Mouse (Mus musculus) cerebellum, adult 9-10 months (tissue): ENCODE measurements at regions not wholly inside any gene's neighbourhood (a gene's known extent, or its start where the extent isn't known, plus 50 kb on each side); places are given as distances from the start of the nearest gene placed in this dataset.

Experiments used
- DNase-seq: peaks from one replicate; pipeline ENCODE4 v3.0.0; 2022

- no peak for DNase-seq
These were observed 170.7 kb downstream of the Plpp3 start for GRCm38 (mm10) chr4:105327711-105328471.

- peak; percentile 27 for DNase-seq
These were observed 171.6 kb downstream of the Plpp3 start for GRCm38 (mm10) chr4:105328776-105329175.

GRCm38 (mm10) chr4:105332081-105332480 is 174.9 kb downstream of the Plpp3 start:
- DNase-seq, result no peak

DNA sequence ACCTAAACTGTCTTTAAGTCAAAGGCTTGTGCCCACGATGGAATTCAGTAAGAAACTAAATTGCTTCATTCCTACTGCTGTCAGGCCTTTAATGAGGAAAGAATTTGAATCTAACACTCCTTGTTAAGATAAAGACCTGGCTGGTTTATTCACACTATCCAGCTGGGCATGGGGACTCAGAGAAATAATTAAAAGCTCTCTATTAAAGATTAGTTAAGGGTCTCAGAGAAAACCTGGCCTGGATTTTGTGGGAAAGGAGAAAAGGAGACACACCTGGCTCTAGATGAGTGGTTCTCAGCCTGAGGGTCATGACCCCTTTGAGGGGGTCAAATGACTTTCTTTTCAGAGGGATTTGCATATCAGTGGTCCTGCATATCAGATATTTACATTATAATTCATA is 178.7 kb downstream of the Plpp3 start:
- no peak for DNase-seq

DNA sequence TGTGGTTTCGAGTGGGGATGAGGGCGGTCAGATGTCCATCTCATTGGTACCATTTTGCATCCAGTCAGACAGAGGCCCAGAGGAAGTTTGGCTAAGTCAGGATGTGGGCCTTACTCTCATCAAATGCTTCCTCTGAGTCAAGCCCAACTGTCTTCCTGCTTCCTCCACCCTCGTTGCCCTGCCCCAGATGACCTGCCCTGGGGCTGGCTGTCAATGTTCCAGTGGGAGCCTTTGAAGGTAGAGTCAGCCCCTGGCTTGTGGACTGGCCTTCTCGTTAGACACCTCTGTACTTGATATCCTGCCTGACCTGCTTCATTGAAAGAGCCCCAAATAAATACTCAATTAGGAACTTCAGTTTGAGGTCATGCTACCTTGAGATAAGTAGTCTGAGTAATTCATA is 179.4 kb downstream of the Plpp3 start:
- no peak for DNase-seq

DNA sequence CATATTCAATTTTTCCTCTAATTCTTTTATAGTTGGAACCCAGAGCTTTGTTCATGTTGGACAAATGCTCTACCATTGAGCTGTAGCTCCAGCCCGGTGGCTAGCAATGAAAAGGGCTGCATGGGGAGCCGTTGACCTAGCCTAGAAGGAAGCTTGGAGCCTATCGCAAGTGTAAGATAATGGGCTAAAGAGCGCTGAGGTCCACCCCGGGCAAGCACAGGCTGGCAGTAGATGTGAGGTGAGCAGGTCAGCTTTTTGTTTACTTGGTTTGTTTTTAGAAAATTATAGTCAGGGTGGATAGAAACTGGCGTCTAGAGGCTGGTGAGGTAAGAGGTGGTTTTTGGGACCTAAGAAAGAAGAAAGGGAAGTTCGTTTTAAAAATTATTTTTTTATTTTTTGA is 181.0 kb downstream of the Plpp3 start:
- DNase-seq, result no peak

- DNase-seq, result no peak
These were observed 181.7 kb downstream of the Plpp3 start for GRCm38 (mm10) chr4:105338861-105339260.

DNA sequence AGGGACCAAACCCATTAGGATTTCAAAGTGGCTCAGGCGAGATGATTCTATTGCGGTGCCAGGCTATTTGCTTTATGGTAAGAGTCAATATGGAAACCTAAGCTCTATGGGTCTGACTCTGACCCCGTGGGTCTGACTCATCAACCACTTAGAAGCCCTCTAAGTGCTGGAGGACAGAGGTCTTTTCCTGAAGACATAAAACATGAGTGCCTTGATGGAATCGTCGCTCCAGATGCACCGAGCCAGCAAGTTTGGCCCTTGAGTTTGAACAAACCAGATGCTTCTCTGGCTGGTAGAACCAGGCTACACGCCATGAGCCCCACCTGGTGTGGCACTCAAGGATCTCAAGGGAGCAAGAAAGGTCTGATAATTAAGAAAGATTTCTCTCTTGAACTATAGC is 184.1 kb downstream of the Plpp3 start:
- DNase-seq, result no peak

DNA sequence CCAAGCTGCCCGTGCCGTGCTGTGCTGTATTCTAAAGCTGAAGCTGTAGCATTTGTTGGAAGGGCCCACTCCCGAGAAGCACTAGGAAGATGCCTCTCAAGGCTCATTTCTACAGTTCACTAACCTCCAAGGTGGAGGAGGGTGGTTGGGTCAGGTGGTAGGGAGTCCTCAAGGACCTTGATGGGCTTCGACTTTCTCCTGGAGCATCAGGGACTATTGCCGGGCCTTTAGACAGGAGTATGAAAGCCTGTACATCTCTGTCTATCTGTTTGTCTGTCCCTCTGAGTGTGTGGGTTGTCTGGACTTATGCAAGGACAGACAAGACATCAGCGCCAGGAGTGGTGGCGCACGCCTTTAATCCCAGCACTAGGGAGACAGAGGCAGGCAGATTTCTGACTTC is 189.7 kb downstream of the Plpp3 start:
- no peak for DNase-seq

- no peak for DNase-seq
These were observed 190.8 kb downstream of the Plpp3 start for GRCm38 (mm10) chr4:105347911-105348310.

GRCm38 (mm10) chr4:105349316-105350207 is 192.4 kb downstream of the Plpp3 start:
- no peak for DNase-seq

GRCm38 (mm10) chr4:105352342-105352741 is 195.2 kb downstream of the Plpp3 start:
- DNase-seq, result no peak

DNA sequence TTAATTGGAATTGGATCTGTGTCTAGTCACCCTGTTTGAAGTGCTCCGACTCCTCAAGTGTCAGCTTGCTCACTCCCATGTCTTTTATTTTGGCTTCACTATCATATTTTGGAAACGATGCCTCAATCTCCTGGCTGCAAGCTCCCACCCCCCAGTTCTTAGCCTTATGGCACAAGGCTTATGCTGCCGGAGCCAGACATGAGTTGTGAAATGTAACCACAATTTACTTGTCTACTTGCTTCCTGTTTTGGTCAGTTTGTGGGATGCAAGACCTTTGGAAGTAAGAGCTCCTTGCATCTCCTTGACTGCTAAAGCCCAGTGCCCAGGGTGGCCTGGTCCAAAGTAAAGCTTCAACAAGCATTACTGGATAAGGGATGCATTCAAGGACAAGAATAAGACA is 195.8 kb downstream of the Plpp3 start:
- no peak for DNase-seq

GRCm38 (mm10) chr4:105354097-105354496 is 196.9 kb downstream of the Plpp3 start:
- no peak for DNase-seq

DNA sequence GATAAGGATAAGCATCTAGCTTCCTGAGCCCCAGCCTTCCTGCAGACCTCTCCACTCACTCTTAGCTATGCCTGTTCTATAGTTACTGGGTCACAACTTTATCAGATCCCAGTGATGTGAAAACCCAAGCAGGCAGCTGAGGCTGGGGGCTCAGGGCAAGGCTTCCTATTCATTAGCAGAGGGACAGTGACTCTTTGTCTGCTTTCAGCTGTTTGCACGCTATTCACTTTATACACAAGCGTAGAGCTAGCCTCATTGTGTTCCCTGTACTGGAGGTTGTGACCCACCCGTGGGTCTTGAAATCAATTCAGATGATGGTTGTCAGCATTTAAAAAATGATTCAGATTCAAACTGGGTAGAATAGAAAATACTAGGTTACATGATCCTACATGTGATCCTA is 199.5 kb downstream of the Plpp3 start:
- no peak for DNase-seq

GRCm38 (mm10) chr4:105358725-105359124 is 201.6 kb downstream of the Plpp3 start:
- DNase-seq, result no peak

GRCm38 (mm10) chr4:105364496-105364895 is 207.3 kb downstream of the Plpp3 start:
- no peak for DNase-seq

DNA sequence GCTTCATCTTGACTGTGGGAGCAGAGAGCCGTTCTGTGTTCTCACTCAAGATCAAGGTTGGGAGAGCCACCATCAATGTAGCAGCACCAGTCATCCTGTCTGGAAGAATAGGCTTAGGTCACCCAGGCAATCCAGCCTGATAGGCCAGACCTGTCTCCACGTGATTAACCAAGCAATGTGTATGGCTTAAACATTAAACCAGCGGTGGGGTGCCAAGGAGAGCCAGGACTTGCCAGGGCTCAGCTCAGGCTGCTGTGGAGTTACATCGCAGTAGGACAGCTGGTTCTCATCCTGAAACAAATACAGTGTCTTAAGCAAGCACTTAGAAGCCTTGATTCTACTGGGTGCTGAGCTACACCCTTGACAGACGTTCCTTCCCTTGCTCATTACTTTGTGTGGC is 207.9 kb downstream of the Plpp3 start:
- no peak for DNase-seq

DNA sequence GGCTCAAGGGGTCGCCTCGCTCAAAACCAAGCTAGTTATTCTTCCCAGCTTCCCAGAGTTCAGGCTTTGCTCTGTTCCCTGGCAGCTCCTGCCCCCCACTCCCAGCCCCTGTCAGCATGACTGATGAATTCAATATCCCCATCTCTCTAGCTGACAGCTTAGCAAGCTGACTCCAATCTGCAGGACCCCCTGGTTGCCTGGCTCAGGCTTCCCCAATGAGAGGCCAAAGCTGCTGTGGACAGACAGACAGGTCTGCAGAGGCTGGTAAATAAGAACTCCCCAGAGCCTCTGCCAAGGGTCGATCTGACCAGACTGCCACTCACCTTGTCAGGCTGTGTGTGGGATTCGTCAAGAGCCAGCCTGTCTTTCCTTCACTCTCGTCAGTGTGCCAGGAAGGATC is 219.4 kb downstream of the Plpp3 start:
- DNase-seq, result no peak

DNA sequence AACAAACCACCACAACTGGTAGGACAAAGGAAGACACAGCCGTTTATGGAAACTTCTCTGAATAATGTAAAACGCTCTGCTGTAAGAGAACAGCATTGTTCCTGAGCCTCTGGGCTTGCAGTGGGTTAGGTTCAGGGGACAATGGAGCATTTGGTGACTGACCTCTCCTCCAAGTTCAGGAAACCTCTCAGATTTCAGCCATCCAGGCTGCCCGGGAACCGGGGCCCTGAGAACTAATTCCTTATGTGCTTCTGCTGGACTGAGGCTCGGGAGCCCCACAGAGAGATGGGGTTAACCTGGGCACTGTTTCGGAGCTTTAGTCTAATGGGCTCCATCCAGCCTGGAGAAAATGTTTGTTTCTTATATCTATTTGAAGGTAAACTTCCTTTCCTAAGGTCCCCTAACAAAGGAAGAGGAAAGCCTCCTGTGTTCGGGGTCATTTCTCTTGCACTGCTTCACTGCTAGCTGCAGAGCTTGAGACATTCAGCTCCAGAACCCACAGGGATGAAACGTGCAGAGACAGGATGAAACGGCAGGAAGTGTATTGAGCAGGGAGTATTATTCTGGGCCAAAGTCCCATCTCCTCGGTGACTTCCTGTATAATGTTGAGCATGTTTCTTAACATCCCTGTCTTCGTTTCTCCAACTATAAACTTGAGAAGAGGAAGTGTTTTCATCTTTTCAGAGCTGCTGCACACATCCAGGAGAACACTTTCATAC is 220.5 kb downstream of the Plpp3 start:
- DNase-seq, result no peak

DNA sequence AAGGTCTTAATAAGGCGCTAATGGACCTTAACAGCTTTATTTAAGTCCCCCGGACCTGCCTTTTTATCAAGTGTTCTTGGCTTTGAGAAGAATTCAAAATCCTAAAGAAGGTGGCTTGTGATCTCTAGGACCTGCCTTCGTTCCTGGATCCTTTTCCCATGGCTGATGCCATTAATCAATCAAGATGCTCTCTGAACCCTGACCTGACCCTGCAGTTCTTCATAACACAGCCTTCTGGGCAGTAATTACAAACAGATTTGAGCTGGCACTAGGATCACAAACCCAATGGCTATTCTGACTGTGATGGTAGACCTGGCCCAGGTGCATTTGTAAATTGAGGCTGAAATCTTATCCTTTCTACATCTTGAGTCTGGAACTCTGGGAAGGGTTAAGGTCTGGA is 227.7 kb downstream of the Plpp3 start:
- DNase-seq, result no peak

DNA sequence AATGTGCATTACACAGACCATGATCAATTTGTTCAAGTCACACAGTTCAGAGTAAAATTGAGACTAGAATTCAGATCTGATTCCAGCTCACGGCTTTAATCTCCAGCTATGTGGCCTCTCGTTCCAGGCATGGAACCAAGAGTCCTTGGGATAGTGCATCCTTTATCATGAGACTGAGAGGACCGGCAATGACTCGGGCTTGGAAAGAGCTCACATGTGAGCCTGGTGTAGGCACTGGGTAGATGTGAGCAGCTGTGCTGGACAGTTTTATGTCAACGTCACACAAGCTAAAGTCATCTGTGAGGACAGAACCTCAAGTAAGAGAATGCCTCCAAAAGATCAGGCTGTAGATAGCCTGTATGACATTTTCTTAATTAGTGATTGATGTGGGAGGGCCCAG is 228.3 kb downstream of the Plpp3 start:
- no peak for DNase-seq

- DNase-seq, result no peak
These were observed 233.2 kb downstream of the Plpp3 start for GRCm38 (mm10) chr4:105390378-105390777.

DNA sequence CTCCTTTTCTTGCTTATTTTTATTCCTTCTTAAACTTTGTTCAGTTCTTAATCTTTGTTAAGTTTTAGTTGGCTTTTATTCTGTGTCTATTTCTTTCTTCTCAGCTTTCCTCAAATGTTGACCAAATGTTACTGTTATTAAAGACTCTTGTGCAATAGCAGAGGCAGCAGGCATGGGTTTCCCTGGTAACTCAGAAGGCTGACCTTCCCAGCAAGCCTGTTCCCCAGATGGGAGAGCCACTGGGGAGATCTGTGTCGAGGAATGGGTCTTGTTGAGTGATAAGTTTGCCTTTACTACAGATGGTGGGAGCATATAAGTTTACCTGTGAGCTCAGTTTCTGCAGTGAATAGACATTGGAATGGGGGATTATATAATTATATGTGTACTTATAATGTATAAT is 237.2 kb downstream of the Plpp3 start:
- DNase-seq, result no peak
